Mouse (Mus musculus) spleen, adult 2 months (tissue): ENCODE results near the gene Iqcg.

Experiments used
- CTCF ChIP-seq: fragments of 200-500 bp; IDR thresholded peaks from 2 replicates; pipeline ENCODE4 v1.5.1; 2011; ENCODE audit warnings: mild to moderate bottlenecking, inconsistent platforms; ENCODE audit not compliant: insufficient read depth, insufficient read length, insufficient replicate concordance; ENCODE audit errors: extremely low read depth
- POLR2A ChIP-seq: fragments of 200-500 bp; IDR thresholded peaks from 2 replicates; pipeline ENCODE4 v1.6.1; 2011; ENCODE audit warnings: low read depth, low read length, inconsistent platforms

- TF ChIP-seq CTCF: no peak
- TF ChIP-seq POLR2A: no peak
These were observed 29.6 kb upstream of the Iqcg start for GRCm38 (mm10) chr16:33085666-33086065.
